Mouse (Mus musculus): Measurements from ENCODE around the gene Lrch1.

DNA sequence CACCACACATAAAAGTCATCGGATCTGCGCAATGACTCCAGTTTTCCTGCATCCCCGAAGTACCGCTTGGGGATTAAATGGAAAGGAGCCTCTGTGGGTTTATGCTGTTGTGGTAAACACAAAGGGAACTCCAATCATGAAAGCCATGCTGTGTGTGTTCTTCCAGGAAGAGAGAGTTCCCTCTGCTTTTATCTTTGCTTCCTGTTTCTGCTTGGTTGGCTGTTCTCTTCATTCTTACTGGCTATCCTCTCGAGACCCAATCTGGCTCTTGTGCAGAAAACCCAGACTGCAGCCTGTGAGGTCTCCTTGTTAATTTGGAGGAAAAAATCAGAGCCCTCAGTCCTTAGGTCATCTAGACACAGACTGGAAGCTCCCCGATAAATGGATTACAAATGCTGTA, 29.3 kb upstream of the Lrch1 start:
- TF ChIP-seq HCFC1 (IDR thresholded peaks at IDR 0.05; ENCODE audit: borderline replicate concordance, insufficient read depth, low read length) (no peak), ZNF384 (IDR thresholded peaks at IDR 0.05; ENCODE audit: low read depth, low read length) (no peak), ZC3H11A (IDR thresholded peaks at IDR 0.05; ENCODE audit: borderline replicate concordance, low read depth, low read length) (no peak), MAFK (IDR thresholded peaks at IDR 0.05; ENCODE audit: insufficient read depth, low read depth, low read length) (no peak), CHD2 (IDR thresholded peaks at IDR 0.05; ENCODE audit: low read depth, low read length) (no peak)

Data from ES-E14 (cell line).